Mouse (Mus musculus) G1E (cell line): ENCODE data around the gene Ptpra.

ENCODE experiments used
- CTCF ChIP-seq: IDR thresholded peaks from 2 replicates; pipeline ENCODE4 v1.5.1; 2012; ENCODE audit warnings: low read depth, low read length, inconsistent platforms, mixed read lengths
- GATA2 ChIP-seq: IDR thresholded peaks from 2 replicates; pipeline ENCODE4 v1.6.1; 2012; ENCODE audit warnings: low read depth, low read length, inconsistent platforms, borderline replicate concordance
- POLR2AphosphoS5 ChIP-seq: IDR thresholded peaks from 2 replicates; pipeline ENCODE4 v1.6.1; 2012; ENCODE audit warnings: low read depth, low read length, inconsistent platforms; ENCODE audit not compliant: insufficient replicate concordance

- TF ChIP-seq GATA2, result no peak
- no peak for TF ChIP-seq POLR2AphosphoS5
- no peak for TF ChIP-seq CTCF
Measured at GRCm38 (mm10) chr2:130412775-130413174, 37.3 kb upstream of the Ptpra start.
